Mouse (Mus musculus): ENCODE measurements around the gene Lrpprc. TPM values are rescaled to one million over a fixed set of nuclear protein-coding genes. Genes with fewer than 3 reads are reported as not detected.

Gene Lrpprc
- polyA plus RNA-seq, 1 experiment from 2014 or later = 50.7 TPM

- Histone ChIP-seq H3K9ac (peak within 1 kb of the TSS; percentile 35; the same call in 1 of the 2 replicates), H3K27me3 (ENCODE audit: control insufficient read depth, insufficient read depth, low read length) (peaks cover 14% of the 10 kb centered on the region), H3K27ac (no peak within 1 kb of the TSS), H3K36me3 (replicated peaks; ENCODE audit: control insufficient read depth, insufficient read depth) (no peaks in the 10 kb centered on the region), H3K4me3 (replicated peaks; ENCODE audit: low read length) (peak within 1 kb of the TSS; percentile 26), H3K4me1 (replicated peaks; ENCODE audit: control insufficient read depth, insufficient read depth, low read length) (0 out of 2 replicates have a peak, but pooled peaks cover 6% of the 10 kb centered on the region), H3K4me2 (replicated peaks) (peak within 1 kb of the TSS; percentile 55), H3K9me3 (ENCODE audit: control insufficient read depth, low read length) (no peaks in the 10 kb centered on the region)
- DNase-seq (ENCODE audit: low spot score) = peak; percentile 28
- 4% methylated on average over 24 of the region's 24 CpGs for WGBS
- peak; percentile 43; the same call in 1 of the 2 replicates for ATAC-seq (ENCODE audit: low FRiP score)
These were observed 114.6 kb downstream of the Lrpprc start, which contains the start of gene Abcg8 for GRCm38 (mm10) chr17:84675951-84676366. Gene Abcg8, plus strand, starts transcription at chr17:84676302.

GRCm38 (mm10) chr17:84675204-84675603 lies 115.4 kb downstream of the Lrpprc start:
- Histone ChIP-seq H3K36me3 (replicated peaks; ENCODE audit: control insufficient read depth, insufficient read depth) (no peaks in the 10 kb centered on the region), H3K9ac (no peak overlapping the region), H3K9me3 (ENCODE audit: control insufficient read depth, low read length) (no peaks in the 10 kb centered on the region), H3K4me3 (replicated peaks; ENCODE audit: low read length) (no peak overlapping the region), H3K27ac (no peak overlapping the region), H3K4me2 (replicated peaks) (no peak overlapping the region), H3K4me1 (replicated peaks; ENCODE audit: control insufficient read depth, insufficient read depth, low read length) (0 out of 2 replicates have a peak, but pooled peaks cover 6% of the 10 kb centered on the region), H3K27me3 (ENCODE audit: control insufficient read depth, insufficient read depth, low read length) (peaks cover 14% of the 10 kb centered on the region)
- 65% methylated on average over 4 of the region's 4 CpGs for WGBS
- DNase-seq (ENCODE audit: low spot score) = no peak
- no peak for ATAC-seq (ENCODE audit: low FRiP score)

GRCm38 (mm10) chr17:84674048-84674447 lies 116.5 kb downstream of the Lrpprc start:
- no peak for ATAC-seq (ENCODE audit: low FRiP score)
- no peak for DNase-seq (ENCODE audit: low spot score)
- H3K27ac ChIP-seq = no peak overlapping the region
- 32% methylated on average over 7 of the region's 7 CpGs for WGBS
- H3K4me2 ChIP-seq (replicated peaks) = no peak overlapping the region
- no peaks in the 10 kb centered on the region for H3K36me3 ChIP-seq (replicated peaks; ENCODE audit: control insufficient read depth, insufficient read depth)
- 0 out of 2 replicates have a peak, but pooled peaks cover 6% of the 10 kb centered on the region for H3K4me1 ChIP-seq (replicated peaks; ENCODE audit: control insufficient read depth, insufficient read depth, low read length)
- H3K4me3 ChIP-seq (replicated peaks; ENCODE audit: low read length) = no peak overlapping the region
- no peak overlapping the region for H3K9ac ChIP-seq
- H3K9me3 ChIP-seq (ENCODE audit: control insufficient read depth, low read length) = no peaks in the 10 kb centered on the region
- peaks cover 14% of the 10 kb centered on the region for H3K27me3 ChIP-seq (ENCODE audit: control insufficient read depth, insufficient read depth, low read length)

- no peaks in the 10 kb centered on the region for H3K36me3 ChIP-seq (replicated peaks; ENCODE audit: control insufficient read depth, insufficient read depth)
- ATAC-seq (ENCODE audit: low FRiP score) (no peak), DNase-seq (ENCODE audit: low spot score) (no peak)
- H3K9me3 ChIP-seq (ENCODE audit: control insufficient read depth, low read length) = no peaks in the 10 kb centered on the region
- no peak overlapping the region for H3K9ac ChIP-seq
- no peak overlapping the region for H3K27ac ChIP-seq
- 78% methylated on average over 16 of the region's 16 CpGs for WGBS
- H3K27me3 ChIP-seq (ENCODE audit: control insufficient read depth, insufficient read depth, low read length) = peaks cover 14% of the 10 kb centered on the region
- H3K4me2 ChIP-seq (replicated peaks) = no peak overlapping the region
- 0 out of 2 replicates have a peak, but pooled peaks cover 6% of the 10 kb centered on the region for H3K4me1 ChIP-seq (replicated peaks; ENCODE audit: control insufficient read depth, insufficient read depth, low read length)
- no peak overlapping the region for H3K4me3 ChIP-seq (replicated peaks; ENCODE audit: low read length)
These were observed 117.9 kb downstream of the Lrpprc start for GRCm38 (mm10) chr17:84672376-84673369.

GRCm38 (mm10) chr17:84667848-84668247 lies 122.7 kb downstream of the Lrpprc start:
- ATAC-seq (ENCODE audit: low FRiP score) (no peak), DNase-seq (ENCODE audit: low spot score) (no peak)
- no peaks in the 10 kb centered on the region for H3K9me3 ChIP-seq (ENCODE audit: control insufficient read depth, low read length)
- H3K27me3 ChIP-seq (ENCODE audit: control insufficient read depth, insufficient read depth, low read length) = no peaks in the 10 kb centered on the region
- no peak overlapping the region for H3K4me3 ChIP-seq (replicated peaks; ENCODE audit: low read length)
- H3K36me3 ChIP-seq (replicated peaks; ENCODE audit: control insufficient read depth, insufficient read depth) = no peaks in the 10 kb centered on the region
- no peak overlapping the region for H3K9ac ChIP-seq
- no peak overlapping the region for H3K4me2 ChIP-seq (replicated peaks)
- 89% methylated on average over 3 of the region's 3 CpGs for WGBS
- no peak overlapping the region for H3K27ac ChIP-seq
- H3K4me1 ChIP-seq (replicated peaks; ENCODE audit: control insufficient read depth, insufficient read depth, low read length) = no peaks in the 10 kb centered on the region; the same call in 1 of the 2 replicates

GRCm38 (mm10) chr17:84665691-84666090 lies 124.9 kb downstream of the Lrpprc start:
- Histone ChIP-seq H3K36me3 (replicated peaks; ENCODE audit: control insufficient read depth, insufficient read depth) (no peaks in the 10 kb centered on the region), H3K27ac (no peak overlapping the region), H3K9me3 (ENCODE audit: control insufficient read depth, low read length) (no peaks in the 10 kb centered on the region), H3K4me3 (replicated peaks; ENCODE audit: low read length) (no peak overlapping the region), H3K4me1 (replicated peaks; ENCODE audit: control insufficient read depth, insufficient read depth, low read length) (no peaks in the 10 kb centered on the region; the same call in 1 of the 2 replicates), H3K9ac (no peak overlapping the region), H3K27me3 (ENCODE audit: control insufficient read depth, insufficient read depth, low read length) (no peaks in the 10 kb centered on the region), H3K4me2 (replicated peaks) (no peak overlapping the region)
- DNase-seq (ENCODE audit: low spot score) (no peak), ATAC-seq (ENCODE audit: low FRiP score) (no peak)
- 42% methylated on average over 9 of the region's 9 CpGs for WGBS

- no peak for ATAC-seq (ENCODE audit: low FRiP score)
- H3K9me3 ChIP-seq (ENCODE audit: control insufficient read depth, low read length) = no peaks in the 10 kb centered on the region
- H3K27me3 ChIP-seq (ENCODE audit: control insufficient read depth, insufficient read depth, low read length) = no peaks in the 10 kb centered on the region
- H3K4me2 ChIP-seq (replicated peaks) = no peak overlapping the region
- DNase-seq (ENCODE audit: low spot score) = no peak
- no peaks in the 10 kb centered on the region for H3K36me3 ChIP-seq (replicated peaks; ENCODE audit: control insufficient read depth, insufficient read depth)
- 38% methylated on average over 10 of the region's 10 CpGs for WGBS
- no peak overlapping the region for H3K4me3 ChIP-seq (replicated peaks; ENCODE audit: low read length)
- H3K9ac ChIP-seq = no peak overlapping the region
- H3K4me1 ChIP-seq (replicated peaks; ENCODE audit: control insufficient read depth, insufficient read depth, low read length) = no peaks in the 10 kb centered on the region; the same call in 1 of the 2 replicates
- H3K27ac ChIP-seq = no peak overlapping the region
These were observed 125.5 kb downstream of the Lrpprc start for GRCm38 (mm10) chr17:84665053-84665452.

GRCm38 (mm10) chr17:84658951-84659350 lies 131.6 kb downstream of the Lrpprc start:
- ATAC-seq (ENCODE audit: low FRiP score) (no peak), DNase-seq (ENCODE audit: low spot score) (no peak)
- Histone ChIP-seq H3K36me3 (replicated peaks; ENCODE audit: control insufficient read depth, insufficient read depth) (no peaks in the 10 kb centered on the region), H3K4me3 (replicated peaks; ENCODE audit: low read length) (no peak overlapping the region), H3K9ac (no peak overlapping the region), H3K27me3 (ENCODE audit: control insufficient read depth, insufficient read depth, low read length) (no peaks in the 10 kb centered on the region), H3K27ac (no peak overlapping the region), H3K9me3 (ENCODE audit: control insufficient read depth, low read length) (no peaks in the 10 kb centered on the region), H3K4me2 (replicated peaks) (no peak overlapping the region), H3K4me1 (replicated peaks; ENCODE audit: control insufficient read depth, insufficient read depth, low read length) (peaks cover 9% of the 10 kb centered on the region)
- WGBS = 75% methylated on average over 8 of the region's 8 CpGs

- Histone ChIP-seq H3K4me3 (replicated peaks; ENCODE audit: low read length) (no peak overlapping the region), H3K9ac (no peak overlapping the region), H3K27ac (no peak overlapping the region), H3K36me3 (replicated peaks; ENCODE audit: control insufficient read depth, insufficient read depth) (no peaks in the 10 kb centered on the region), H3K27me3 (ENCODE audit: control insufficient read depth, insufficient read depth, low read length) (no peaks in the 10 kb centered on the region), H3K4me1 (replicated peaks; ENCODE audit: control insufficient read depth, insufficient read depth, low read length) (peaks cover 9% of the 10 kb centered on the region), H3K9me3 (ENCODE audit: control insufficient read depth, low read length) (no peaks in the 10 kb centered on the region), H3K4me2 (replicated peaks) (no peak overlapping the region)
- ATAC-seq (ENCODE audit: low FRiP score) (no peak), DNase-seq (ENCODE audit: low spot score) (peak; percentile 29)
- 42% methylated on average over 5 of the region's 5 CpGs for WGBS
These were observed 132.4 kb downstream of the Lrpprc start for GRCm38 (mm10) chr17:84658195-84658594.
